Mouse (Mus musculus): ENCODE results near the gene Tjap1. TPM values are rescaled to one million over a fixed set of nuclear protein-coding genes. Genes with fewer than 3 reads are reported as not detected.

Gene Tjap1
- polyA plus RNA-seq, 1 experiment from 2014 or later: 48.8 TPM

GRCm38 (mm10) chr17:46265918-46266618 lies 16.8 kb downstream of the Tjap1 start:
- Histone ChIP-seq H3K27me3 (ENCODE audit: control insufficient read depth, insufficient read depth, low read length) (no peaks in the 10 kb centered on the region), H3K4me2 (ENCODE audit: low read depth) (no peak overlapping the region), H3K9me3 (ENCODE audit: control insufficient read depth, low read length) (no peaks in the 10 kb centered on the region), H3K4me1 (ENCODE audit: control insufficient read depth, insufficient read depth, low read length) (no peaks in the 10 kb centered on the region), H3K9ac (ENCODE audit: low read length) (no peak overlapping the region), H3K36me3 (ENCODE audit: control insufficient read depth, insufficient read depth, low read length) (peaks cover 18% of the 10 kb centered on the region), H3K4me3 (ENCODE audit: low read depth, low read length) (no peak overlapping the region), H3K27ac (ENCODE audit: low read depth, low read length) (no peak overlapping the region)
- ATAC-seq (ENCODE audit: insufficient read depth, low FRiP score, low TSS enrichment): no peak
- peak; percentile 86 for DNase-seq (ENCODE audit: low spot score)
- 33% methylated on average over 14 of the region's 14 CpGs for WGBS

GRCm38 (mm10) chr17:46265502-46265901 lies 17.3 kb downstream of the Tjap1 start:
- no peaks in the 10 kb centered on the region for H3K9me3 ChIP-seq (ENCODE audit: control insufficient read depth, low read length)
- H3K4me3 ChIP-seq (ENCODE audit: low read depth, low read length): no peak overlapping the region
- no peaks in the 10 kb centered on the region for H3K27me3 ChIP-seq (ENCODE audit: control insufficient read depth, insufficient read depth, low read length)
- DNase-seq (ENCODE audit: low spot score) (no peak), ATAC-seq (ENCODE audit: insufficient read depth, low FRiP score, low TSS enrichment) (no peak)
- no peaks in the 10 kb centered on the region for H3K4me1 ChIP-seq (ENCODE audit: control insufficient read depth, insufficient read depth, low read length)
- peaks cover 14% of the 10 kb centered on the region for H3K36me3 ChIP-seq (ENCODE audit: control insufficient read depth, insufficient read depth, low read length)
- no peak overlapping the region for H3K4me2 ChIP-seq (ENCODE audit: low read depth)
- 89% methylated on average over 12 of the region's 12 CpGs for whole genome bisulfite sequencing
- no peak overlapping the region for H3K27ac ChIP-seq (ENCODE audit: low read depth, low read length)
- H3K9ac ChIP-seq (ENCODE audit: low read length): no peak overlapping the region

DNA sequence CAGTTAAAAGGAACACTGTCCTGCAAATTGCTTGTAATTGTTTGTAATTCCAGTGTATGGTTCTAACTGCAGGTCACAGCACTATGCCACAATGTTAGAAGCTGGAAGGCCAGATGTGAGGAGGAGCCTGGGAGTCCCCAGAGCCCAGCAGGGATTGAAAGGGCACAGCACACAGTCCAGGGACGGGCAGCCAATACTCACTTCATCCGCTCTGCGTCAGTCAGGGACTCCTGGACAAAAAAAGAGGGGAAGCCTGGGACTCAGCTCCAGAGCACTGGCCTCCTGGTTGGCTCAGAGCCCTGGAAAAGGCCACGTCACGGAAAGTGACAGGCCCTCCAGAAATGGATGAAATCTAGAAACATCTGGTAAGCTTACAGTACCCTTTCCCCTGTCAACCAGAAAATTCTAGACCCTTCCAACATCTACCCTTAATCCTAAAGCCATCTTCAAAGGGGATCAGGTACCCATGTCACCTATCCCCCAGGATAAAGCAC lies 20.6 kb downstream of the Tjap1 start:
- Histone ChIP-seq H3K36me3 (ENCODE audit: control insufficient read depth, insufficient read depth, low read length) (peaks cover 15% of the 10 kb centered on the region), H3K9ac (ENCODE audit: low read length) (no peak overlapping the region), H3K4me1 (ENCODE audit: control insufficient read depth, insufficient read depth, low read length) (no peaks in the 10 kb centered on the region), H3K27ac (ENCODE audit: low read depth, low read length) (no peak overlapping the region), H3K4me3 (ENCODE audit: low read depth, low read length) (no peak overlapping the region), H3K27me3 (ENCODE audit: control insufficient read depth, insufficient read depth, low read length) (no peaks in the 10 kb centered on the region), H3K4me2 (ENCODE audit: low read depth) (no peak overlapping the region), H3K9me3 (ENCODE audit: control insufficient read depth, low read length) (no peaks in the 10 kb centered on the region)
- ATAC-seq (ENCODE audit: insufficient read depth, low FRiP score, low TSS enrichment) (no peak), DNase-seq (ENCODE audit: low spot score) (no peak)
- WGBS: 90% methylated on average over 5 of the region's 5 CpGs

DNA sequence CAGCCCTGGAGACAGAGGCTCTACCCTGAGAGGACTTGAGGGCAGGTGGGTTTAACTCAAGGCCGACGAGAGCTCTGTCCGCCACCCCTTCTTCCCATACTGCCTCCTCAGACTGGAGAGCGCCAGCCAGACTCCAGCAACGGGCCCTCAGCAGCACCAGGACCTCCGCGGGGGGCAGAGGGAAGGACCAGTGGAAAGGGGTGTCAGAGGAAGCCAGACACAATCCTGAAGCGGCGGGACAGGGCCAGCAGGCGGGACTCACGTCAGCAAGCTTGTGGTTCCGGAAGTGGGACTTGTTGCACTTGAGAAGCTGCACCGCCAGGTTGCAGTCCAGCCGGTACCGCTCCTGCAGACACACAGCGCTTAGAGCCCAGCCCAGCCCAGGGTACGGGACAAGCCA lies 23.2 kb downstream of the Tjap1 start:
- Histone ChIP-seq H3K9ac (ENCODE audit: low read length) (no peak overlapping the region), H3K27ac (ENCODE audit: low read depth, low read length) (no peak overlapping the region), H3K27me3 (ENCODE audit: control insufficient read depth, insufficient read depth, low read length) (peaks cover 5% of the 10 kb centered on the region), H3K4me1 (ENCODE audit: control insufficient read depth, insufficient read depth, low read length) (no peaks in the 10 kb centered on the region), H3K9me3 (ENCODE audit: control insufficient read depth, low read length) (0 out of 2 replicates have a peak, but pooled peaks cover 2% of the 10 kb centered on the region), H3K36me3 (ENCODE audit: control insufficient read depth, insufficient read depth, low read length) (peaks cover 15% of the 10 kb centered on the region), H3K4me2 (ENCODE audit: low read depth) (no peak overlapping the region), H3K4me3 (ENCODE audit: low read depth, low read length) (no peak overlapping the region)
- ATAC-seq (ENCODE audit: insufficient read depth, low FRiP score, low TSS enrichment): no peak
- DNase-seq (ENCODE audit: low spot score): no peak
- 93% methylated on average over 17 of the region's 17 CpGs for WGBS

GRCm38 (mm10) chr17:46258279-46259053 lies 24.4 kb downstream of the Tjap1 start:
- Histone ChIP-seq H3K27me3 (ENCODE audit: control insufficient read depth, insufficient read depth, low read length) (peaks cover 11% of the 10 kb centered on the region), H3K9me3 (ENCODE audit: control insufficient read depth, low read length) (0 out of 2 replicates have a peak, but pooled peaks cover 2% of the 10 kb centered on the region), H3K4me1 (ENCODE audit: control insufficient read depth, insufficient read depth, low read length) (peaks cover 4% of the 10 kb centered on the region; the same call in 1 of the 2 replicates), H3K9ac (ENCODE audit: low read length) (no peak overlapping the region), H3K27ac (ENCODE audit: low read depth, low read length) (no peak overlapping the region), H3K36me3 (ENCODE audit: control insufficient read depth, insufficient read depth, low read length) (peaks cover 10% of the 10 kb centered on the region), H3K4me2 (ENCODE audit: low read depth) (no peak overlapping the region), H3K4me3 (ENCODE audit: low read depth, low read length) (no peak overlapping the region)
- ATAC-seq (ENCODE audit: insufficient read depth, low FRiP score, low TSS enrichment) (no peak), DNase-seq (ENCODE audit: low spot score) (no peak)
- 89% methylated on average over 29 of the region's 30 CpGs for WGBS

DNA sequence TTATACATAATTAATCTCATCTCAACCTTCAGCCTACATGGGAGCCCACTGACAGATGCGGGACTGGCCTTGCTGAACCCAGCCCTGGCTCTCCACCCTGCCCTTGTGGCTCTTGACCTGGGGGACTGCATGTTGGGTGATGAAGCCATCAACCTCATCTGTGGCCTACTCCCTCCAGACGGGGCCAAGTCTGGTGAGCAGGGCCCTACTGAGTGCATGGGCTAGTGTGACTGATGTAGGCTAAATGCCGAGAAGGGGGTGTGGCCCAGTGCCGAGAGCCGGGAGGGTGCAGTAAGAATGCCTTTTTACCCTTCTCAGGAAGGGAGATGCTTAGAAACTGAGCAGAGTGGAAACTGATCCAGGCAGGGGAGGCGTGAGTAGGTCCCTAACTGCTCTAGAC lies 27.7 kb downstream of the Tjap1 start:
- Histone ChIP-seq H3K9me3 (ENCODE audit: control insufficient read depth, low read length) (0 out of 2 replicates have a peak, but pooled peaks cover 2% of the 10 kb centered on the region), H3K27me3 (ENCODE audit: control insufficient read depth, insufficient read depth, low read length) (peaks cover 11% of the 10 kb centered on the region), H3K9ac (ENCODE audit: low read length) (no peak overlapping the region), H3K36me3 (ENCODE audit: control insufficient read depth, insufficient read depth, low read length) (peaks cover 18% of the 10 kb centered on the region), H3K4me1 (ENCODE audit: control insufficient read depth, insufficient read depth, low read length) (peaks cover 6% of the 10 kb centered on the region; the same call in 1 of the 2 replicates), H3K27ac (ENCODE audit: low read depth, low read length) (no peak overlapping the region), H3K4me3 (ENCODE audit: low read depth, low read length) (no peak overlapping the region), H3K4me2 (ENCODE audit: low read depth) (peak overlapping the region; percentile 8; the same call in 1 of the 2 replicates)
- ATAC-seq (ENCODE audit: insufficient read depth, low FRiP score, low TSS enrichment) (no peak; the same call in 1 of the 2 replicates), DNase-seq (ENCODE audit: low spot score) (no peak)
- WGBS: 34% methylated on average over 6 of the region's 6 CpGs

GRCm38 (mm10) chr17:46254106-46254505 lies 28.7 kb downstream of the Tjap1 start:
- Histone ChIP-seq H3K36me3 (ENCODE audit: control insufficient read depth, insufficient read depth, low read length) (peaks cover 15% of the 10 kb centered on the region), H3K27me3 (ENCODE audit: control insufficient read depth, insufficient read depth, low read length) (peaks cover 11% of the 10 kb centered on the region), H3K9ac (ENCODE audit: low read length) (peak overlapping the region; percentile 67), H3K9me3 (ENCODE audit: control insufficient read depth, low read length) (0 out of 2 replicates have a peak, but pooled peaks cover 2% of the 10 kb centered on the region), H3K4me2 (ENCODE audit: low read depth) (peak overlapping the region; percentile 97), H3K4me3 (ENCODE audit: low read depth, low read length) (peak overlapping the region; percentile 63), H3K4me1 (ENCODE audit: control insufficient read depth, insufficient read depth, low read length) (peaks cover 8% of the 10 kb centered on the region), H3K27ac (ENCODE audit: low read depth, low read length) (0 out of 2 replicates have a peak overlapping the region, but pooled peaks have one; percentile 20)
- ATAC-seq (ENCODE audit: insufficient read depth, low FRiP score, low TSS enrichment): peak; percentile 24; the same call in 1 of the 2 replicates
- under 1% methylated on average over 48 of the region's 54 CpGs for WGBS
- peak; percentile 54 for DNase-seq (ENCODE audit: low spot score)

DNA sequence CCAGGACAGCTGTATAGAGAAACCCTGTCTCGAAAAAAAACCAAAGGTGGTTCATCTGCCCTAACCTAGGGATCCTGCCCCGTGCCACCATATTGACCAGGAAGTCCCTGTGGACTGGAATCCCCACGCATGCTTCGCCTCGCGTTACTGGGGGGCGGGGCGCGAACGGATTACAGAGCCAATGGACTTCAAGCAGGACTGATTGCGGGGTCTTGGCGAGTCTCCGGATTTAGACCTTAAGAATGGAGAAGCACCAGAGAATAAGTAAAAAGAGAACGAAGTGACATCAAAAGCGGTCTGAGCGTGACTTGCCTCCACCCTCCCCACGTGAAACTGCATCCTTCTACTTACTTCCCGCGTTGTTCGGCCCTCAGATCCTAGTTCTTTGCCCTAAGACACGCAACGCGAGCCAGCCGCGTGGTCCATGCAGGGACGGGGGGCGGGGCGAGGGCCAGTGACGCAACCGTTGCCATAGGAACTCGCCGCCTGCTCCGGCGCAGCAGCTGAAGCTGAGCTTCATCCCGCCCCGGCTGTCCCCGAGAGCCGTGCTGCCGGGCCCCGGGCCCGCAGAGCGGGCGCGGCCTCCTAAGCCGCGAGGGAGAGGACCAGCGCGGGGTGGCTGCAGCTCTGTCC lies 29.3 kb downstream of the Tjap1 start, which contains the start of gene Lrrc73:
TSS of gene Lrrc73 (plus strand) at position 80 of the 633 bp plus-strand sequence.
- Histone ChIP-seq H3K4me1 (ENCODE audit: control insufficient read depth, insufficient read depth, low read length) (peaks cover 13% of the 10 kb centered on the region), H3K27ac (ENCODE audit: low read depth, low read length) (0 out of 2 replicates have a peak within 1 kb of the TSS, but pooled peaks have one; percentile 20), H3K27me3 (ENCODE audit: control insufficient read depth, insufficient read depth, low read length) (peaks cover 11% of the 10 kb centered on the region), H3K36me3 (ENCODE audit: control insufficient read depth, insufficient read depth, low read length) (peaks cover 15% of the 10 kb centered on the region), H3K9me3 (ENCODE audit: control insufficient read depth, low read length) (0 out of 2 replicates have a peak, but pooled peaks cover 2% of the 10 kb centered on the region), H3K4me3 (ENCODE audit: low read depth, low read length) (peak within 1 kb of the TSS; percentile 63), H3K4me2 (ENCODE audit: low read depth) (peak within 1 kb of the TSS; percentile 97), H3K9ac (ENCODE audit: low read length) (peak within 1 kb of the TSS; percentile 67)
- DNase-seq (ENCODE audit: low spot score): peak; percentile 93
- peak; percentile 85 for ATAC-seq (ENCODE audit: insufficient read depth, low FRiP score, low TSS enrichment)
- 3% methylated on average over 38 of the region's 48 CpGs for WGBS
